Mouse (Mus musculus): ENCODE results near the gene Adgrf3.

Gene Adgrf3

DNA sequence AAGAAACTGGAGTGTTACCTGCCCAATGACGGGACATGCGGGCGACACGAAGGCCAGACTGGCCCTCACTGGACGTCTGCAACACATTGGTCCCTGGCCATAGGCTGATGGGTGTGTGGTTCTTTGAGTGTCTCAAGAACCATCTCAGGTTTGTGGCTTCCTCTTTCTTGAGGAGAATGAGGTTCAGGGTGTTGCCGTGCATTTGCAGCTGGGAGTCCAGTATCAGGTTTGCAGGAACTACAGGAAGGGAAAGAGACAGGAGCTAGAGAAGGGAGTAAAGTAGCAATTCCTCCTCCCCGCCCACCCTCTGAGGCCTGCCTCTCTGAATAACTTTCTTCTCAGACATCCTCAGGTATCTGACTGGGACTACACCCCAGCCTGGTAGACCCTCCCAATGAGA is 3.3 kb downstream of the Adgrf3 start:
- DNase-seq (ENCODE audit: inconsistent ontology term) = no peak

DNA sequence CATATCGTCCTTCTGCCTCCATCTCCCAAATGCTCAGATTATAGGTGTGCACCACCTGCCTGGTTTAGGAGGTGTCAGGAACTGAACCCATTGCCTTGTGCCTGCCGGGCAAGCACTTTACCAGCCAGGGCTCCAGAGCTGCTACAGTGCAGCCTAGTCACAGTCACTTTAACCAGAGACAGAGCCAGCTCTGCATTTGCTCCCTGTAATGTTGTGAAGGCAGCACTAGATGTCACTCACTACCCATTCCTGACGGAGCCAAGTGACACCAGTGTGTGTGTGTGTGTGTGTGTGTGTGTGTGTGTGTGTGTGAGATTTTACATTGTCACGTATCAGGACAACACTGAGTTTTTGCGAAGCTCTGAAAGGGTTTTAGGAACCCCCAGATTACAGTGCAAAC is 4.0 kb downstream of the Adgrf3 start:
- DNase-seq (ENCODE audit: inconsistent ontology term) = peak; percentile 65

GRCm38 (mm10) chr5:30198257-30198656 is 7.3 kb downstream of the Adgrf3 start:
- no peak for DNase-seq (ENCODE audit: inconsistent ontology term)

GRCm38 (mm10) chr5:30195340-30195739 is 10.2 kb downstream of the Adgrf3 start:
- no peak for DNase-seq (ENCODE audit: inconsistent ontology term)

GRCm38 (mm10) chr5:30192452-30192851 is 13.1 kb downstream of the Adgrf3 start:
- no peak for DNase-seq (ENCODE audit: inconsistent ontology term)

DNA sequence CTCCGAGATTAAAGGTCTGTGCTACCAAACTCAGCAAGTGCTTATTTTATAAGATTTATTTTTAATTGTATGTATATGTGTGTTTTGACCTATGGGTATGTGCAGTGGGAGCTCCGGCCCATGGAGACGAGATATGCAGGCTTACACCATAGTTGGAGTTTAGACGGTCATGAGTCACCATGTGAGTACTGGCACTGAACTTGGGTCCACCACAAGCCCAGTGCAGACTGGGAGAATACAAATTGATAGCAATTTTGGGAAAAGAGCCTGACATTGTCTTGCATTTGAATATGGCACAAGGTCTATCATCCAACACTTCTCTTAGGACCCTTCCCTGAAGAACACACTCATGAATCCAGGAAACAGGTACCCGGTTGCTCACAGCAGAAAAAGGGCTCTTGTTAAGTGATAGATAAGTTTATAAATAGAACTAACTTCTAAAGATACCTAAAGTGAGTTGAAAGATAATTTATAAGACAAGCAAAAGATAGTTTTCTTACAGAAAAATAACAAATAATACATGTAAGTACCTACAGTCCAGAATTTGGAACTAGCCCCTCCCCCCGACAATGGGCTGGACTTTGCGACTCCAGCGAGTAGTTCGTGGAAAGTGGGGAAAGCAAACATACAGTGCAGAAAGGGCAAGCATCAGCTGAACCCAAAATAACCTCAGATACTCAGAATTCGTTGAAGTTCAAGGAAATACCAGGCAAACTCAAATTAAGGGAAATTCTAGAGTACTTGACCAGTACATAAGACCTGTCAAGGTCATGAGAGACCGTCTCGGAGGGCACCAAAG is 17.6 kb downstream of the Adgrf3 start:
- no peak for DNase-seq (ENCODE audit: inconsistent ontology term)

DNA sequence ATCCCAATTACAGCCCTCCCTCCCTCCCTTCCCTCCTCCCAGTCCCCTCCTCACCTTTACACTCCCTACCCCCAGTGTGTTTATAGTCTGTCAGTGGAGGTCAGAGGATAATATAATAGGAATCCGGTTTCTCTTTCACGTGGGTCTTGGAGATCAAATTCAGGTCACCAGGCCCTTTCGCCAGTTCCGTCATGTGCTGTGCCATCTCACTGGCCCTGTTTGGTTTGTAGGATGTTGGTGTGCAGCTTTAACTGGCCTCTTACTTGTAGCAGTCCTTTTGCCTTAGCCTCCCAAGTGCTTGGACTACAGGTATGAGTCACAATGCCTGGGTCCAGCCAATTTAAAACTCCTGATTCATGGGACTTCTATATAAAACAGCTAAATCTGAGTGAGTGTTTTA is 29.7 kb downstream of the Adgrf3 start:
- no peak for DNase-seq (ENCODE audit: inconsistent ontology term)

DNA sequence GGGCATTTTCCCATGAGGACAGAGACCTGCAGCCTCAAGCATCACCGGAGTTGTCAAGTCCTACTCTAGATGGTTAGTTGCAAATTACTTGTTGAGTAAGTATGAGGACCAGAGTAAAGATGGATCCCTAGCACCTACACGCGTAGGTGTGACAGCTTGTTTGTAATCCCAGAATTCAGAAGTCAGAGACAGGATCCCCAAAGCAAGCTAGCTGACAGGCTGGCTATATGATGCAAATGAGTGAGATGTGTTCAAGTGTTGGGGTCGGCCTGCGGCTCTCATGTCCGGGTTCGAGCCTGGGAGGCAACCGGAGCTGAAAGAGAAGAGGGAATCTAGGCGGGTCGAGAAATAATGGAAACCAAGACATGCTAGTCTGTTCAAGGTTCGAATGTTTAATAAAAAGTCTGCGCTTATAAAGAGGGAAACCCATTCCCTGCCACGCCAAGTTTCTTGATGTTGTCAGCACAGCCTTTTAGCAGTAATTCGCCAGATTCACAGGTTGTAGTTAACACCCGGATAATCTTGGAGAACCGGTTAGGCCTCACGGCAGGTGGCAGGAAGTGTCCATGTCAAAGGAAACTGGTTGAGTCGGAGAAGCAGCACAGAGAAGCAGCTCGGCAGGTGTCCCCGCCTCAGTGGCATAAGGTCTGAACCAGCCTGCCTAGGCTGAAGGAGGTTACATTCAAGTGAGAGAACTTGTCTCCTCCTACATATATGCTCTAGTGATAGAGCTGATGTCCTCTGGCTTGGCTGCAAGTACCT is 32.4 kb downstream of the Adgrf3 start:
- no peak for DNase-seq (ENCODE audit: inconsistent ontology term)

DNA sequence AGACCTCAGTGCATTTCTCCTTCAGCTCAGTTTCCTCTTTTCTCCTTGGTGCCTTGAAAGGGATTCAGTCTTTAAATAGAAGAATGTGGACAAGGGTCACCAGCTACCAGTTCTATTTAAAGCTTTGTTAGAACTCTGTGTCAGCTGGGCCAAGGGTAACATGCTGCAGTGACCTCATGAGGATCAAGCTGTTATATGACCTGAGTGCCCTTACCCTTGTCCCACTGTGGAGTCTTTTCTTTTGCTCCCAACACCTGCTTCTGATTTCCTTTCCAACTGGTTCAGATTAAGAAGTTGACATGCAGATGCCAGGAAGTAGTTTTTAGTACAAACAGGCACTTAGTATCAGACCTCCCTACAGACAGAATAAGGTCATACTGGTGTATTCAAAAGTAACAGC is 33.4 kb downstream of the Adgrf3 start:
- no peak for DNase-seq (ENCODE audit: inconsistent ontology term)

GRCm38 (mm10) chr5:30170303-30170940 is 35.1 kb downstream of the Adgrf3 start:
- peak; percentile 64 for DNase-seq (ENCODE audit: inconsistent ontology term)

DNA sequence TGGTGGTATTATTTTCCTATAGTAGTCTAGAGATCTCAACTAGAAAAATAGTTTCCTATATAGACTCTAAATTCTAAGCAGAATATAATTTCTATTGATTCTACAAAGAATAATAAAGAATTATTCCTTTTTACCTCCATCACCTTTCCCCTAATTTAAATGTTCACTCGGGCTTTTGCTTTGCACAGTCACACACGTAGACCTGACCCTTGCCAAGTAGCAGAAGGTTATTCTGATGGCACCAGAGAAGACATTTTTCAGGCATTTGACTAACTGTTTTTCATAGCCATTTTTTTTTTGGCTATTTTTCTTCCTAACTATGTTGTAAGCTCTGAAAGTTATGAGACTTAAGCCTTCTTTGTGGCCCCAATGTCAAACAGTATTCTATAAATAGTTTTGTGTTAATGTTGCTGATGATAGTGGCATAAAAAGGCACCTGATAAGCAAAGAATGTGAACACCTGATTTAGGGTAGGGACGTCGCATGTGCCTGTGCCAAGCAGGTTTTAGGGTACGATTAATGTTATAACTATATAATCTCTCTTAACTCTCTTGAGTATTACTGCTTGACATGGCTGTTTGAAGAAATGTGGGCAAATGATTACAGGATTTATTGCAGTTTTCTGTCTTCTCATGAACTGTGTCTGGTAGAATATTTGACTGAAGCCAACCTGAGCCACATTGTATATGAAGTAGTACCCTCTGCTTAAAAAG is 40.1 kb downstream of the Adgrf3 start:
- DNase-seq (ENCODE audit: inconsistent ontology term) = no peak

GRCm38 (mm10) chr5:30162339-30162738 is 43.2 kb downstream of the Adgrf3 start:
- no peak for DNase-seq (ENCODE audit: inconsistent ontology term)

GRCm38 (mm10) chr5:30161836-30162235 is 43.7 kb downstream of the Adgrf3 start:
- DNase-seq (ENCODE audit: inconsistent ontology term) = no peak

DNA sequence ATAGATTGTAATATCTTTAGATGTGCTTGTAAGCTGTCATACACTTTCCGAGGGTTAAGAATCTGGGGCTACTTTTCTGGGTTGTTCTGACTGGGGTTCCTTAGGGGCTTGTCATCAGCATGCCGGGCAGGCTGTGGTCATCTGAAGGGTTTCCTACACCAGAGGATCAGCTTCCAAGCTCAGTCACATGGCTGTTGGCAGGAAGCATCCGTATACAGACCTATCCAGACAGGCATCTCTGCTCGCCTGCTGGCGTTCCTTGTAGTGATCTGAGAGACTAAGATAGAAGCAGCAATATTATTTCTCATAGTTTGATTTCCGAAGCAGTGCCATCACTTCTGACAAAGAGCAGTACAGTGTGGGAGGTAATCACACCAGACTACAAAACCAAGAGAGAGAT is 45.9 kb downstream of the Adgrf3 start:
- DNase-seq (ENCODE audit: inconsistent ontology term) = no peak

DNA sequence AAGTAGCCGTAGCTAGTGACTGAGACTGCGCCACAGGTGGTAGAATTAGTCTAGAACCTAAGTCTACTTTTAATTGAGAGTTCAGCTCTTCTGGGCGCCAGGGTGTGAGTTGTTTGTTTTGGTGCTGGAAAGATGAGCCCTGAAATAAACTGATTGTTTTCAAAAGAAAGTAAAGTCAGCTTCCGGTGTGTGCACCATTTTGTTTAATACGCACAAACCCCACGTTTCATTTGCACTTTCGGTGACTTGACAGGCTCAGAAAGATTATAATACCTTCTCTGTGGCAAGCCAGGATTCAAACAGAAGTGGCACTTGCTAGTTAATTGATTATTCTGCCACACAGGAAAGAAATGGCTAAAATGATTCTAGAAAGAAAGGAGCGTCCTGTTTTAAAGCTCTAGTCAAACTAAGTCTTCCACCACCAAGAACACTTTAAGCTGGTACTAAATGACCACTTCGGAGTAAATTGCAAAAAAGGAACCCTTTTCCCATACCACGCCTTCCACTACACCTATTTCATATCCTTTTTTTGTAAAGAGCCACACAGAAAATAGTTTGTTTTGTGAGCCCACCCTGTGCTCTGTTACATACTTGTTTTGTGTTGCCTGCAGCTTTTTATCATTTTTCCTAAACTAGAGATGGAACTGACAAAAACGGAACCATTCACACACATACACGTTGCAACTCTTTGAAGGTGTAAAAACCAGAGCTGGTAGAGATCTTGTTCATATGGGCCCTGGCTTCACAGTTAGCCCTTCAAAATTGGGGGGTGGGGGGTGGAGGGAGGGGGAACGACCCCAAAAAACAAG is 49.5 kb downstream of the Adgrf3 start:
- DNase-seq (ENCODE audit: inconsistent ontology term) = peak; percentile 36

DNA sequence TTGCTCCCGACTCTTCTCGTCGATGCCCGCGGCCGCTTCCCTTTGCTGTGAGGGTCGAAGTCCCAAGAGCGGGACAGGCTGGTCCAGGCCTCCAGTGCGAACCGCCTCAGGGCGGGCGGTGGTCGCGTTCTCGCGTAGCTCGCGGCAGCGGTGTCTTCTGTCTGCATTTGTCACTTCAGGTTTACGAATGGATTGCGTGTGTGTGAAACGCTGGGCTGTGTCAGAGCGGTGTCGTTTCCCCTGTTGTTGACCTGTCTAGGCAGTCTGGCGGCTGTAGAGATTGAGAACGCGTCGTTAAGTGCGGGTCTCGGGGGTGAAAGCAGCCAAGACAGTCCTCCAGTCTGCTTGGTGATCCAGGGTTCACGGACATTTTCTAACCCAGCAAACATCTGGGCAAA is 50.1 kb downstream of the Adgrf3 start:
- no peak for DNase-seq (ENCODE audit: inconsistent ontology term)

DNA sequence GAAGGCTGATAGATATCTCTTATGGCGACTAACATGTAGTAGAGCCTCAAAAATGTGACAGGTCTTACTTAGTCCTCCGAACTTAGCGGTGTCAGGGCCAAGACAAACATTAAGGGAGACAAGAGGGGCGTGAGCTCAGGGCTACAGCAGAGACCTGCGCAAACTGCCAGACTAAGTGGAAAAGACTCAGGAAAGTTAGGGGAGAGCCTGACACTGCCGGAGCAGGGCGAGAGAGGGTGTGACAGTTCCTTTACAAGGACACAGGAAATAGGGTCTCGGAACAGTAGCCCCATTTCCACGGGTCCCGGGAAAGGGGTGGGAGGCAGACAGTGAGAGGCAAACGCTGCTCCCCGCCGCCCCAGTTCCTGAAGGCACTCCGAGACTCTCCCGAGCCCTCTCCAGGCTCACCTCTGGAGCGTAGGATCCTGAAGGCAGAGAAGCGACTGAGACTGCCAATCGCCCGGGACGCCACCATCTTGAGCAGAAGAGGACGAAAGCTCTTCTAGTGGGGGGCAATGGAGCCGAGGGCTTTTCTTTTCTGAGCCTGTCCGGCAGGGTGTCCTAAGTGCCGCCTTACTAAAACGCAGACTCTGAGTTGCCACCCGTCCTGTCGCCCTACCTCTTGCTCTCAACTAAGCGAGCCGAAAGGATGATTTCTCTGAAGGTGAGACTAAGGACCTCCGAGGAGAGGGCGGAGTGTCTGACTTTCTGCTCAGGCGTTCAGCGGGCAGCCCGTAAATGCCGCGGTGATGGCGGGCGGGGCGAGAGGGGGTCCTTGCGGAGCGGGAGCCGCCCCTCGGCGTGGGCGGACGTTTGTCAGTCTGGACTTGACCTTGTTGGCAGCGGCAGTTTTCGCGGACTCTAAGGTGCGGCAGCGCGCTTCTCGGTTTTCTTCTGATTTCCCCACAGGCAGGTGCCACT is 50.8 kb downstream of the Adgrf3 start, which contains the start of the genes Hadha and Hadhb:
Hadha (minus strand) TSS at position 689 of the 921 bp plus-strand sequence.
Hadhb (plus strand) TSS at position 775 of the 921 bp plus-strand sequence.
- DNase-seq (ENCODE audit: inconsistent ontology term) = peak; percentile 95

DNA sequence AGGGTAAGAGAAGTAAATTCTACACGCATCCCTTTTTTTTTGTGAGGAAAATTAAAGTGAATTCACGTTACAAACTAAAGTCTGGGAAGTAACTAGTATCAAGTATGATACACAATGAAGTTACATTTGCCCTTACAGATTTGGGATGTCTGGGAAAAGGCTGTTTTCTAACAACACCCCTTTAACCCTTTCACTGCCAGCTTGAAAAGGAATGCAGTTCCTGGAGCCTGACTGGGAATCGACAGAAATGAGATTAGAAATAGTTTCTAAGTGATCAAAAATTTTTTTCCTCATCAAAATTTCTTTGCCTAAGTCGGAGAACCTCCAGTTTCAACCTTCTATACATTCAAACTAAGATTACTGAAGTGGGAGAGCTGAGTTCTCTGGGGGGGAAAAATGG is 51.5 kb downstream of the Adgrf3 start:
- peak; percentile 26 for DNase-seq (ENCODE audit: inconsistent ontology term)

GRCm38 (mm10) chr5:30153222-30153621 is 52.3 kb downstream of the Adgrf3 start:
- DNase-seq (ENCODE audit: inconsistent ontology term) = no peak

DNA sequence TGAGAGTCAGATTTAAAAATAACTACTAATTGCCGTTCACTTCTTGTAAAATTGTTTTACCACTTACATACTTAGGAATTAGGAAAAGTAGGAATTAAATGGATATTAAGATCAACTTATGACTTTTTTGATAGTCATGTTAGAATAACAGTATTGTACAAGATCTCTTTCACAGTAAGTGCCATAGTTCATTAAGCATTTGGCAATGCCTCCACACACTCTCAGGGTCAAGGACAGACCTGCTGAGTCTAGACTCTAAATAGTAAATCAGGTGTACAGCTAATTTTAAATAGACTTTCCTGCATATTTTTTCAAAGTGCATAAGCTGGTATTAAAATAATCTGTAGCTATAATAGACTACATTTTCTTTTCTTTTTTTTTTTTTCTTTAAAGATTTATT is 53.1 kb downstream of the Adgrf3 start:
- DNase-seq (ENCODE audit: inconsistent ontology term) = no peak

All from Muller cell, postnatal 12 days (primary cell).